Mouse (Mus musculus) bone marrow macrophage, adult 2 months (primary cell): ENCODE measurements around the gene Apoc3.

ENCODE experiments used
- CTCF ChIP-seq: IDR thresholded peaks from 2 replicates; pipeline ENCODE4 v1.5.1; 2012; ENCODE audit warnings: low read depth, mild to moderate bottlenecking, low read length, moderate library complexity
- POLR2A ChIP-seq: IDR thresholded peaks from 2 replicates; pipeline ENCODE4 v1.6.1; 2012; ENCODE audit warnings: mild to moderate bottlenecking, low read depth, low read length, borderline replicate concordance

- TF ChIP-seq POLR2A (no peak), CTCF (no peak)
These were observed 42.8 kb downstream of the Apoc3 start for GRCm38 (mm10) chr9:46192642-46193041.
